Mouse (Mus musculus) ES-Bruce4 (cell line): ENCODE data around the gene Slc10a7. TPM values are rescaled to one million over a fixed set of nuclear protein-coding genes. Genes with fewer than 3 reads are reported as not detected.

ENCODE experiments used
- H3K27ac ChIP-seq: 2 replicates; pipeline ENCODE4 v1.5.1; 2012; ENCODE audit warnings: low read length, inconsistent platforms; ENCODE audit not compliant: insufficient read depth
- H3K27me3 ChIP-seq: 2 replicates; pipeline ENCODE4 v1.6.1; 2012; ENCODE audit warnings: mild to moderate bottlenecking, low read length, inconsistent platforms; ENCODE audit not compliant: control insufficient read depth, poor library complexity, insufficient read depth, severe bottlenecking
- H3K36me3 ChIP-seq: 2 replicates; pipeline ENCODE4 v1.6.1; 2012; ENCODE audit warnings: inconsistent platforms, mild to moderate bottlenecking, low read length, moderate library complexity; ENCODE audit not compliant: control insufficient read depth, poor library complexity, insufficient read depth, severe bottlenecking
- H3K4me1 ChIP-seq: one replicate; pipeline ENCODE4 v1.8.1; 2011; ENCODE audit warnings: low read length; ENCODE audit not compliant: control insufficient read depth, insufficient read depth
- H3K4me3 ChIP-seq: 2 replicates; pipeline ENCODE4 v1.5.1; 2011; ENCODE audit warnings: low read depth, mild to moderate bottlenecking, low read length
- H3K9ac ChIP-seq: 2 replicates; pipeline ENCODE4 v1.6.1; 2012; ENCODE audit warnings: low read depth, mild to moderate bottlenecking, inconsistent platforms; ENCODE audit not compliant: poor library complexity, severe bottlenecking
- H3K9me3 ChIP-seq: replicated peaks from 2 replicates; pipeline ENCODE4 v1.6.1; 2012; ENCODE audit warnings: mild to moderate bottlenecking, low read length, inconsistent platforms; ENCODE audit not compliant: control insufficient read depth, poor library complexity, insufficient read depth, severe bottlenecking
- CTCF ChIP-seq: IDR thresholded peaks from one replicate; pipeline ENCODE4 v1.8.1; 2011; ENCODE audit warnings: low read depth, low read length
- EP300 ChIP-seq: IDR thresholded peaks from 2 replicates; pipeline ENCODE4 v1.6.1; 2011; ENCODE audit warnings: low read depth, low read length; ENCODE audit not compliant: insufficient read depth
- POLR2A ChIP-seq: IDR thresholded peaks from one replicate; pipeline ENCODE4 v1.8.1; 2011; ENCODE audit warnings: low read length; ENCODE audit not compliant: insufficient read depth
- polyA plus RNA-seq: library from polyadenylated mRNA; stranded (reverse); fragments of >200 nt; gene quantifications from 2 replicates; pipeline ENCODE4 v1.2.4, GENCODE M21; 2011; ENCODE audit warnings: low read depth; ENCODE audit not compliant: missing spikeins, insufficient read depth, insufficient read length

Gene Slc10a7
- polyA plus RNA-seq, 1 experiment: 19.1 TPM

- H3K4me1 ChIP-seq: no peaks in the 10 kb centered on the region
- H3K4me3 ChIP-seq: no peak overlapping the region
- H3K9ac ChIP-seq: no peak overlapping the region
- TF ChIP-seq EP300: no peak
- no peak for TF ChIP-seq POLR2A
- TF ChIP-seq CTCF: no peak
- H3K9me3 ChIP-seq: peaks cover 33% of the 10 kb centered on the region
- peaks cover 35% of the 10 kb centered on the region for H3K36me3 ChIP-seq
- no peaks in the 10 kb centered on the region; the same call in 1 of the 2 replicates for H3K27me3 ChIP-seq
- H3K27ac ChIP-seq: no peak overlapping the region
Measured at GRCm38 (mm10) chr8:78502706-78503105, 6.4 kb upstream of the Slc10a7 start.

DNA sequence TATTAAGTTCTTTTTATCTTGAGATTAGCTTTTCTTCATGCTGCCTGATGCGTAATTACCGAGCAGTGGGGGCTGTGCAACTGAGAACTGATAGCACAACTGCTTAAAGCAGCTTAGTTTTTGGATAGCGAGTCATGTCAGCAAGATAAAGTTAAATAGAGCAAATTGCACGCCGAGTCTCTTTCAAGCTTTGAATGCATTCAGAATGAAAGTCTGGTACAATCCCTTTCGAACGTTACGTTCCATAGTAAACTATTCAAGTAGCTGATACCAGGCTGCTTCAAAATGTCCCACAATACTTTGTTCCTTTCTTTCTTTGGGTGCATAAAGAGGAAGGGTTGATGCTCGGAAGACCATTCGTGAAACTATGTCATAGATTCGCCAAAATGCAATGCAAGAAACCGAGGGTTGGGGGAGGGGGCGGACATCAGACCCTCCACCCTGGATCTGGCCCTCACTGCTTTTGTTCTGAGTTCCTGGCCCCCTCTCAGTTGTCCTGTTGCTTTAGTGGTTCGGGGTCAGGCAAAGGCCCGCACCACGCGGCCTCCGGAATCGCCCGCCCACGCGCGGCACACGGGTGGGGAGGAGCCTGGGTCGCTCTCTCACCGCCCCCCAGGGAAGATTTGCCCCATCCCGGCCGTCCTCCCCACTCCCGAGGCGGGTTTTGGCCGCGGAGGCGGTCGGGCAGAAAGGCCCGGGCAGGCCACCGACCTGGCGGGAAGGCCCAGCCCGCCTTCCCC is 997 bp upstream of the Slc10a7 start:
- Histone ChIP-seq H3K36me3 (peaks cover 31% of the 10 kb centered on the region), H3K4me3 (peak overlapping the region; percentile 100), H3K4me1 (no peaks in the 10 kb centered on the region), H3K27me3 (no peaks in the 10 kb centered on the region), H3K9ac (peak overlapping the region; percentile 100), H3K27ac (peak overlapping the region; percentile 91), H3K9me3 (peaks cover 30% of the 10 kb centered on the region)
- TF ChIP-seq POLR2A (no peak), CTCF (no peak), EP300 (no peak)

DNA sequence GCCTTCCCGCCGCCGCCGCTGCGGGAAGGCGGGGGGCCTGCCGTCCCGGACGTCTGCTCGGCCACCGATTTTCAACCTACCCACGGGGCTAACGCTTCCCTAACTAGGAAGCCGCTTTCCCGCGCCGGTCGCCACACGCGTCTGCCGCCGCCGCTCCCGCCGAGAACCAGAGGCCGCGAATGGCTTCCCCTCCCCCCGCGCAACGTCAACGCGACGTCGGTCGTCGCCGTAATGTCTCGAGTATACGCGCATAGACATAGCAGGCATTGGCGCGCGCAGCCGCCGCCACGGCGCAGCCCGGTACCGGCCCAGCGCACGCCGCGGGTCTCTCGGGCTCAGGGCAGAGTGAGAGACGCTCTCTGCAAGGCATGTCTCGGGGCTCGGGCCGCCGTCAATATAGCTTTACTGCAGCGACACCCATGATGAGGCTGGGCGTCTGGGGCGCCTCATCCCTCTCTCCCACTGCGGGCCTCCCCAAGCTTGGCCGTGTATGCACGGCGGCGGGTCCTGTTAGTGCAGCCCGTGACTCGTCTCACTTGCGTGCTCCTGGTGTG is 350 bp upstream of the Slc10a7 start, which contains the start of gene Rbmxl1:
Rbmxl1 (minus strand) TSS at position 180 of the 554 bp plus-strand sequence.
- peaks cover 26% of the 10 kb centered on the region for H3K36me3 ChIP-seq
- H3K4me3 ChIP-seq: peak within 1 kb of the TSS; percentile 100
- peak within 1 kb of the TSS; percentile 100 for H3K9ac ChIP-seq
- H3K4me1 ChIP-seq: no peaks in the 10 kb centered on the region
- peak within 1 kb of the TSS; percentile 91 for H3K27ac ChIP-seq
- H3K27me3 ChIP-seq: no peaks in the 10 kb centered on the region
- H3K9me3 ChIP-seq: peaks cover 27% of the 10 kb centered on the region
- TF ChIP-seq EP300: peak; percentile 65; the same call in 1 of the 2 replicates
- no peak for TF ChIP-seq POLR2A

GRCm38 (mm10) chr8:78510094-78510493 is 948 bp downstream of the Slc10a7 start:
- H3K9ac ChIP-seq: peak overlapping the region; percentile 100
- peaks cover 18% of the 10 kb centered on the region for H3K36me3 ChIP-seq
- no peak for TF ChIP-seq EP300
- no peak for TF ChIP-seq POLR2A
- no peak for TF ChIP-seq CTCF
- H3K27ac ChIP-seq: peak overlapping the region; percentile 67
- no peaks in the 10 kb centered on the region for H3K27me3 ChIP-seq
- no peaks in the 10 kb centered on the region for H3K4me1 ChIP-seq
- H3K4me3 ChIP-seq: peak overlapping the region; percentile 100
- H3K9me3 ChIP-seq: peaks cover 29% of the 10 kb centered on the region

GRCm38 (mm10) chr8:78510926-78511325 is 1.8 kb downstream of the Slc10a7 start:
- TF ChIP-seq POLR2A: no peak
- TF ChIP-seq CTCF: no peak
- no peak for TF ChIP-seq EP300
- Histone ChIP-seq H3K9ac (no peak overlapping the region), H3K27ac (no peak overlapping the region), H3K27me3 (no peaks in the 10 kb centered on the region), H3K9me3 (peaks cover 37% of the 10 kb centered on the region), H3K4me3 (no peak overlapping the region), H3K4me1 (no peaks in the 10 kb centered on the region), H3K36me3 (peaks cover 25% of the 10 kb centered on the region)

GRCm38 (mm10) chr8:78513106-78513505 is 4.0 kb downstream of the Slc10a7 start:
- Histone ChIP-seq H3K27ac (peak overlapping the region; percentile 21; the same call in 1 of the 2 replicates), H3K36me3 (peaks cover 19% of the 10 kb centered on the region), H3K4me1 (no peaks in the 10 kb centered on the region), H3K27me3 (no peaks in the 10 kb centered on the region), H3K4me3 (no peak overlapping the region), H3K9ac (no peak overlapping the region), H3K9me3 (peaks cover 30% of the 10 kb centered on the region)
- no peak for TF ChIP-seq CTCF
- TF ChIP-seq EP300: peak; percentile 73
- no peak for TF ChIP-seq POLR2A
